Comparison of ENCODE assay signal across 14 mouse cellular contexts in the genomic region with DNA sequence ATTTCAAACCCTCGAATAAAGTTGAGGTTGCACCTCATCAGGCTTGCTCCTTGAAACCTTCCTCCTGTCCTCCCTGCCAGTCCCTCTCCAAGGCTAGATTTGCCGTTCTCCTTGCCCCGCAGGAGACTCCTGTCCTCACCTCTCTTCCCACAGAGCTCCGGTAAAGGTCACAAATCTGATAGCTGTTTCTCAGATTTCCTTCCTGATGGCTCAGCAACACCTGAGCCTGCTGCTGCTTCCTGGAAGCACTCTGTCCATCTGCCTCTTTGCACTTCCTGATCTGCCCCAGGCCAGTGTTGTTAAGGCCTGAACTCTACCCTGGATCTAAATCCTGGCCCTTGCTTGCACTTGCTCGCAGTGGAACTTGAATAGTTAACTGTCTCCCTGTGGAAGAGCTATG. TPM values are rescaled to one million over a fixed set of nuclear protein-coding genes. Genes with fewer than 3 reads are reported as not detected.
DNase-seq lines count a peak whose midpoint lies in the region; ATAC-seq lines count a peak whose summit lies in the region.
"Had no signal": no experiment of that assay in that cellular context is flagged by ENCODE, and none has a peak within 500 bp of the region (broad histone marks: within the 10 kb centered on the region; RNA-seq: fewer than 3 reads in every experiment).

No protein-coding gene starts in this region.

- H3K27ac ChIP-seq in heart, embryonic 13.5 days (replicated peaks): no peak overlapping the region
- H3K27ac ChIP-seq in midbrain, embryonic 15.5 days: no peak overlapping the region
- H3K27ac ChIP-seq in midbrain, embryonic 14.5 days (replicated peaks; ENCODE audit: low read depth, low read length): no peak overlapping the region
- H3K27ac ChIP-seq in neural tube, embryonic 15.5 days (replicated peaks): no peak overlapping the region
- H3K27ac ChIP-seq: forebrain, embryonic 13.5 days; limb, embryonic 15.5 days had no signal

- peaks cover 6% of the 10 kb centered on the region for H3K4me1 ChIP-seq in heart, embryonic 13.5 days
- H3K4me1 ChIP-seq in midbrain, embryonic 15.5 days: peaks cover 16% of the 10 kb centered on the region
- H3K4me1 ChIP-seq in midbrain, embryonic 14.5 days (ENCODE audit: control insufficient read depth, insufficient read depth, low read length): peaks cover 17% of the 10 kb centered on the region; the same call in 1 of the 2 replicates
- H3K4me1 ChIP-seq in neural tube, embryonic 15.5 days: peaks cover 23% of the 10 kb centered on the region

- no peak overlapping the region for H3K4me3 ChIP-seq in heart, embryonic 13.5 days
- H3K4me3 ChIP-seq in midbrain, embryonic 15.5 days: no peak overlapping the region
- H3K4me3 ChIP-seq in midbrain, embryonic 14.5 days (replicated peaks; ENCODE audit: low read depth, low read length): no peak overlapping the region
- no peak overlapping the region for H3K4me3 ChIP-seq in neural tube, embryonic 15.5 days (replicated peaks)
- H3K4me3 ChIP-seq: forebrain, embryonic 13.5 days; limb, embryonic 15.5 days had no signal

- peak overlapping the region; percentile 27; the same call in 1 of the 2 replicates for H3K4me2 ChIP-seq in heart, embryonic 13.5 days
- peak overlapping the region; percentile 25 for H3K4me2 ChIP-seq in midbrain, embryonic 15.5 days
- no peak overlapping the region for H3K4me2 ChIP-seq in midbrain, embryonic 14.5 days (ENCODE audit: low read length)
- peak overlapping the region; percentile 17; the same call in 1 of the 2 replicates for H3K4me2 ChIP-seq in neural tube, embryonic 15.5 days
- H3K4me2 ChIP-seq: limb, embryonic 15.5 days had no signal

- no peak for DNase-seq in cerebellum, postnatal 4 days (ENCODE audit: low spot score in 2 of 2)
- DNase-seq in heart, postnatal 36 days: no peak
- DNase-seq in midbrain, embryonic 14.5 days: no peak
- no peak for DNase-seq in kidney, postnatal 36 days
- DNase-seq: gastrocnemius, postnatal 25 days; lung, adult 2 months; thymus, postnatal 36 days had no signal

- no peaks in the 10 kb centered on the region for H3K36me3 ChIP-seq in heart, embryonic 13.5 days
- no peaks in the 10 kb centered on the region for H3K36me3 ChIP-seq in midbrain, embryonic 15.5 days (replicated peaks)
- no peaks in the 10 kb centered on the region for H3K36me3 ChIP-seq in midbrain, embryonic 14.5 days (ENCODE audit: control insufficient read depth, insufficient read depth, low read length)
- H3K36me3 ChIP-seq in neural tube, embryonic 15.5 days: no peaks in the 10 kb centered on the region
- H3K36me3 ChIP-seq: limb, embryonic 15.5 days had no signal

- H3K9ac ChIP-seq in heart, embryonic 13.5 days: 0 out of 2 replicates have a peak overlapping the region, but pooled peaks have one; percentile 24
- no peak overlapping the region for H3K9ac ChIP-seq in midbrain, embryonic 15.5 days
- no peak overlapping the region for H3K9ac ChIP-seq in midbrain, embryonic 14.5 days (replicated peaks; ENCODE audit: low read length)
- no peak overlapping the region for H3K9ac ChIP-seq in neural tube, embryonic 15.5 days (replicated peaks)
- H3K9ac ChIP-seq: forebrain, embryonic 13.5 days; limb, embryonic 15.5 days had no signal

- H3K27me3 ChIP-seq in heart, embryonic 13.5 days (replicated peaks): peaks cover 53% of the 10 kb centered on the region
- no peaks in the 10 kb centered on the region for H3K27me3 ChIP-seq in midbrain, embryonic 15.5 days (replicated peaks)
- no peaks in the 10 kb centered on the region for H3K27me3 ChIP-seq in midbrain, embryonic 14.5 days (ENCODE audit: control insufficient read depth, insufficient read depth, low read length)
- 0 out of 2 replicates have a peak, but pooled peaks cover 6% of the 10 kb centered on the region for H3K27me3 ChIP-seq in neural tube, embryonic 15.5 days (replicated peaks)

- WGBS in heart, embryonic 13.5 days: 33% methylated on average over 5 of the region's 5 CpGs
- WGBS in midbrain, embryonic 15.5 days: 54% methylated on average over 5 of the region's 5 CpGs
- WGBS in midbrain, embryonic 14.5 days: 45% methylated on average over 5 of the region's 5 CpGs
- WGBS in neural tube, embryonic 15.5 days: 48% methylated on average over 5 of the region's 5 CpGs

- peak; percentile 43; the same call in 1 of the 2 replicates for ATAC-seq in cerebellum, adult (ENCODE audit: insufficient number of reproducible peaks, low FRiP score, low TSS enrichment)
- ATAC-seq in heart, embryonic 13.5 days (ENCODE audit: extremely low read depth, insufficient number of reproducible peaks, low FRiP score, low TSS enrichment): no peak
- ATAC-seq in midbrain, embryonic 15.5 days (replicated peaks): no peak
- no peak for ATAC-seq in midbrain, embryonic 14.5 days (ENCODE audit: low FRiP score, low TSS enrichment)
- no peak for ATAC-seq in neural tube, embryonic 15.5 days (ENCODE audit: low FRiP score)
- ATAC-seq: intestine, postnatal 0 days had no signal

- intact Hi-C loops in heart, postnatal 36 days (cut with DNase I): no loop called here

- no peaks in the 10 kb centered on the region for H3K9me3 ChIP-seq in heart, embryonic 13.5 days
- H3K9me3 ChIP-seq in midbrain, embryonic 15.5 days: no peaks in the 10 kb centered on the region
- H3K9me3 ChIP-seq in midbrain, embryonic 14.5 days (ENCODE audit: control insufficient read depth, low read length): no peaks in the 10 kb centered on the region
- H3K9me3 ChIP-seq in neural tube, embryonic 15.5 days (replicated peaks): no peaks in the 10 kb centered on the region
- H3K9me3 ChIP-seq: forebrain, embryonic 13.5 days; limb, embryonic 15.5 days had no signal

RNA-seq across cellular contexts. Expression of gene Tmem266, which starts 5.8 kb away (rescaled TPM):
- 0.22 and 0.31 TPM in 2 replicates for polyA plus RNA-seq in heart, embryonic 13.5 days (2015; fragmentation: Nextera tagmentation; extraction: Ambion mirVana)
- total RNA-seq in heart, postnatal 36 days (2021): 1 to 10 TPM; 1.8 to 2.4 TPM
- polyA plus RNA-seq in midbrain, embryonic 15.5 days (2015; fragmentation: Nextera tagmentation; extraction: Ambion mirVana): 5.8 and 6.2 TPM in 2 replicates
- polyA plus RNA-seq in midbrain, embryonic 14.5 days (2014; fragmentation: Nextera tagmentation; extraction: Ambion mirVana): 2.4 and 8.3 TPM in 2 replicates
- 5.0 and 5.4 TPM in 2 replicates for polyA plus RNA-seq in neural tube, embryonic 15.5 days (2015; fragmentation: Nextera tagmentation; extraction: Ambion mirVana)

RNA-seq across cellular contexts. Expression of gene Nrg4, which starts 5.8 kb away (rescaled TPM):
- 1.4 and 1.9 TPM in 2 replicates for polyA plus RNA-seq in heart, embryonic 13.5 days (2015; fragmentation: Nextera tagmentation; extraction: Ambion mirVana)
- 1 to 10 TPM; 1.6 to 1.7 TPM for total RNA-seq in heart, postnatal 36 days (2021)
- 1.1 and 1.6 TPM in 2 replicates for polyA plus RNA-seq in midbrain, embryonic 15.5 days (2015; fragmentation: Nextera tagmentation; extraction: Ambion mirVana)
- 1.7 and 2.2 TPM in 2 replicates for polyA plus RNA-seq in midbrain, embryonic 14.5 days (2014; fragmentation: Nextera tagmentation; extraction: Ambion mirVana)
- polyA plus RNA-seq in neural tube, embryonic 15.5 days (2015; fragmentation: Nextera tagmentation; extraction: Ambion mirVana): 1.4 TPM in 2 replicates
